9 mouse cellular contexts compared by ENCODE assay signal in the genomic region with DNA sequence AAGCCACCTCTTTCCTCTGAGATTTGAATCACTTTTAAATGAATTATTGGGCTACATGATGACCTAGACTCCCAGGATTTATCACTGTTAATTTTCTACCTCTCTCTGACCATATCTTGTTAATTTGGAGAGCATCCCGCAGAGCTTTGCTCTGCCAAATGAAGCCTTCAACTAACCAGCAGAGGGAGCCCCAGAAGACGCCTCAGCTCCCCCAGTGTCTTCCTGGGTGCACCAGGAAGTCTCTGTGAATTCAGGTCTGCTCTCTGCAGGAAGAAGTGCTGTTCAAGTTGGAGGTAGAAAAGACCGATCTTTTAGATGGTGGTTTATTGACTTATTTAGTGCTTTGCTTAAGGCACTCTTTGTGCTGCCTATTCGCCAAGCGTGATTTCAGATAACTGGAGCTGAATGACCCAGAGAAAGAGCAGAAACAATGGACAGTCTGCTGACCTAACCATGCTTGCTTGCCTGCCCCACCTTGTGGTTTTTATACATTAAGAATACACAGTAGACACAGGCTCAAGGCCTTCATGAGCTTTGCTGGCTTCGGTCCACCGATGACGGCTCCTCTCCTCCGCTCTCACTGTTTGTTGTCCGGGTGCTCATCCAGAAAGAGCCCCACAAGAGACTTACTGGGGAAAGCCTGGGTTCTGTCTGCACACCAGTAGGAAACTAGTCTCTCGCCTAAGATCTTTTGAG. TPM values are rescaled to one million over a fixed set of nuclear protein-coding genes. Genes with fewer than 3 reads are reported as not detected.
A peak's percentile ranks its signal among the peaks of the same experiment; 100 is the strongest.
DNase-seq lines count a peak whose midpoint lies in the region; ATAC-seq and TF ChIP-seq lines count a peak whose summit lies in the region.
"Had no signal": no experiment of that assay in that cellular context is flagged by ENCODE, and none has a peak within 500 bp of the region (broad histone marks: within the 10 kb centered on the region; RNA-seq: fewer than 3 reads in every experiment).

No protein-coding gene starts in this region.

- H3K4me2 ChIP-seq in liver, embryonic 11.5 days = no peak overlapping the region
- H3K4me2 ChIP-seq in forebrain, embryonic 14.5 days (ENCODE audit: low read length) = no peak overlapping the region
- no peak overlapping the region for H3K4me2 ChIP-seq in liver, postnatal 0 days (ENCODE audit: low read depth, low read length)
- H3K4me2 ChIP-seq in stomach, embryonic 14.5 days (replicated peaks; ENCODE audit: low read depth, low read length) = no peak overlapping the region

- no peaks in the 10 kb centered on the region for H3K27me3 ChIP-seq in liver, embryonic 11.5 days (replicated peaks; ENCODE audit: control insufficient read depth, insufficient read depth, low read length)
- no peaks in the 10 kb centered on the region for H3K27me3 ChIP-seq in forebrain, embryonic 14.5 days (replicated peaks; ENCODE audit: control insufficient read depth, insufficient read depth, low read length)
- no peaks in the 10 kb centered on the region for H3K27me3 ChIP-seq in liver, postnatal 0 days (ENCODE audit: insufficient read depth, low read length)
- H3K27me3 ChIP-seq in stomach, embryonic 14.5 days (ENCODE audit: control insufficient read depth, insufficient read depth, low read length) = no peaks in the 10 kb centered on the region

- H3K4me1 ChIP-seq in liver, embryonic 11.5 days (replicated peaks; ENCODE audit: control insufficient read depth, insufficient read depth, low read length) = no peaks in the 10 kb centered on the region
- H3K4me1 ChIP-seq in forebrain, embryonic 14.5 days (ENCODE audit: control insufficient read depth, insufficient read depth, low read length) = peaks cover 3% of the 10 kb centered on the region; the same call in 1 of the 2 replicates
- H3K4me1 ChIP-seq in liver, postnatal 0 days (ENCODE audit: insufficient read depth) = no peaks in the 10 kb centered on the region
- H3K4me1 ChIP-seq in stomach, embryonic 14.5 days (ENCODE audit: control insufficient read depth, insufficient read depth, low read length) = no peaks in the 10 kb centered on the region

- no peak for ATAC-seq in liver, embryonic 11.5 days (replicated peaks; ENCODE audit: low FRiP score)
- ATAC-seq in forebrain, embryonic 14.5 days = peak; percentile 67
- ATAC-seq in liver, postnatal 0 days = no peak
- ATAC-seq in stomach, embryonic 14.5 days (ENCODE audit: insufficient number of reproducible peaks, insufficient read depth, low FRiP score, low read depth) = peak; percentile 65

- no peak for TF ChIP-seq EP300 in liver, postnatal 0 days (IDR thresholded peaks at IDR 0.05; ENCODE audit: low read depth)

- H3K9ac ChIP-seq in liver, embryonic 11.5 days (ENCODE audit: low read depth, low read length) = no peak overlapping the region
- no peak overlapping the region for H3K9ac ChIP-seq in forebrain, embryonic 14.5 days (ENCODE audit: low read length)
- no peak overlapping the region for H3K9ac ChIP-seq in liver, postnatal 0 days (replicated peaks)
- H3K9ac ChIP-seq in stomach, embryonic 14.5 days (replicated peaks; ENCODE audit: low read depth, low read length) = no peak overlapping the region

- 75% methylated on average over 11 of the region's 11 CpGs for WGBS in liver, embryonic 11.5 days
- 71% methylated on average over 11 of the region's 11 CpGs for WGBS in forebrain, embryonic 14.5 days
- 68% methylated on average over 11 of the region's 11 CpGs for WGBS in liver, postnatal 0 days (ENCODE audit: insufficient replicate concordance)
- WGBS in stomach, embryonic 14.5 days = 62% methylated on average over 11 of the region's 11 CpGs

- H3K9me3 ChIP-seq in liver, embryonic 11.5 days (ENCODE audit: control insufficient read depth, low read length) = no peaks in the 10 kb centered on the region
- H3K9me3 ChIP-seq in forebrain, embryonic 14.5 days (replicated peaks; ENCODE audit: control insufficient read depth, low read length) = no peaks in the 10 kb centered on the region
- H3K9me3 ChIP-seq in liver, postnatal 0 days (ENCODE audit: low read length) = no peaks in the 10 kb centered on the region
- no peaks in the 10 kb centered on the region for H3K9me3 ChIP-seq in stomach, embryonic 14.5 days (ENCODE audit: control insufficient read depth, low read depth, low read length)

- no peak overlapping the region for H3K27ac ChIP-seq in liver, embryonic 11.5 days (ENCODE audit: low read depth, low read length)
- no peak overlapping the region for H3K27ac ChIP-seq in forebrain, embryonic 14.5 days (ENCODE audit: low read depth, low read length)
- H3K27ac ChIP-seq in liver, postnatal 0 days (ENCODE audit: low read depth) = no peak overlapping the region
- no peak overlapping the region for H3K27ac ChIP-seq in stomach, embryonic 14.5 days (ENCODE audit: low read length)

- peak; percentile 67 for TF ChIP-seq CTCF in liver, postnatal 0 days (IDR thresholded peaks at IDR 0.05; ENCODE audit: low read depth)

- DNase-seq in adrenal gland, postnatal 14 days = peak; percentile 42
- no peak for DNase-seq in adrenal gland, postnatal 4 days (ENCODE audit: low spot score in 2 of 2)
- DNase-seq in liver (peak; percentile 13), ZHBTc4 (ENCODE audit: low read depth, low spot score) (peak; percentile 62)
- DNase-seq in liver, embryonic 11.5 days (ENCODE audit: low spot score) = no peak
- peak; percentile 70 for DNase-seq in forebrain, embryonic 14.5 days (ENCODE audit: low spot score)
- peak; percentile 38 for DNase-seq in liver, postnatal 0 days

- H3K4me3 ChIP-seq in liver, embryonic 11.5 days (ENCODE audit: low read depth, low read length) = no peak overlapping the region
- no peak overlapping the region for H3K4me3 ChIP-seq in forebrain, embryonic 14.5 days (ENCODE audit: low read depth, low read length)
- no peak overlapping the region for H3K4me3 ChIP-seq in liver, postnatal 0 days (ENCODE audit: low read depth, low read length)
- H3K4me3 ChIP-seq in stomach, embryonic 14.5 days (ENCODE audit: low read depth, low read length) = no peak overlapping the region

- H3K36me3 ChIP-seq in liver, embryonic 11.5 days (ENCODE audit: control insufficient read depth, insufficient read depth, low read length) = no peaks in the 10 kb centered on the region
- no peaks in the 10 kb centered on the region for H3K36me3 ChIP-seq in forebrain, embryonic 14.5 days (ENCODE audit: control insufficient read depth, insufficient read depth, low read length)
- no peaks in the 10 kb centered on the region for H3K36me3 ChIP-seq in liver, postnatal 0 days (replicated peaks; ENCODE audit: insufficient read depth, low read length)
- H3K36me3 ChIP-seq in stomach, embryonic 14.5 days (ENCODE audit: control insufficient read depth, insufficient read depth, low read length) = no peaks in the 10 kb centered on the region

RNA-seq across cellular contexts. Expression of a gene that starts 38.9 kb away (rescaled TPM):
- total RNA-seq in adrenal gland, postnatal 14 days (2021) = 1.7 and 2.3 TPM in 2 replicates
- total RNA-seq in adrenal gland, postnatal 4 days (2021) = 1 to 10 TPM; 1.6 to 1.9 TPM
- polyA plus RNA-seq in liver, embryonic 11.5 days (2014; fragmentation: Nextera tagmentation; extraction: Ambion mirVana) = 0.04 and 0.13 TPM in 2 replicates
- 0.89 and 0.98 TPM in 2 replicates for polyA plus RNA-seq in forebrain, embryonic 14.5 days (2014; fragmentation: Nextera tagmentation; extraction: Ambion mirVana)
- polyA plus RNA-seq in liver, postnatal 0 days (2015; fragmentation: Nextera tagmentation; extraction: Ambion mirVana) = 0.02 and 0.07 TPM in 2 replicates
- polyA plus RNA-seq in stomach, embryonic 14.5 days (2014; fragmentation: Nextera tagmentation; extraction: Ambion mirVana) = 0.18 and 0.56 TPM in 2 replicates
- polyA plus RNA-seq: heart, embryonic 16.5 days had no signal

RNA-seq across cellular contexts. Expression of a gene that starts 39.1 kb away (rescaled TPM):
- 6.6 and 8.7 TPM in 2 replicates for total RNA-seq in adrenal gland, postnatal 14 days (2021)
- 10 to 100 TPM in 1 of 2 experiments, 1 to 10 TPM in 1; 9.7 to 10.7 TPM for total RNA-seq in adrenal gland, postnatal 4 days (2021)
- 14.5 and 18.5 TPM in 2 replicates for polyA plus RNA-seq in liver, embryonic 11.5 days (2014; fragmentation: Nextera tagmentation; extraction: Ambion mirVana)
- polyA plus RNA-seq in forebrain, embryonic 14.5 days (2014; fragmentation: Nextera tagmentation; extraction: Ambion mirVana) = 5.5 and 7.3 TPM in 2 replicates
- 3.1 and 3.7 TPM in 2 replicates for polyA plus RNA-seq in liver, postnatal 0 days (2015; fragmentation: Nextera tagmentation; extraction: Ambion mirVana)
- 8.4 and 10.2 TPM in 2 replicates for polyA plus RNA-seq in stomach, embryonic 14.5 days (2014; fragmentation: Nextera tagmentation; extraction: Ambion mirVana)

Comparison
In these comparisons a context has a peak if more than half of its experiments do, and no peak if none do; other contexts are left out.
1. DNase-seq: peak in adrenal gland, postnatal 14 days (single experiment), liver (single experiment), ZHBTc4 (single experiment), forebrain, embryonic 14.5 days (single experiment) and liver, postnatal 0 days (single experiment); none in adrenal gland, postnatal 4 days (0 of 2) and liver, embryonic 11.5 days (single experiment).
2. ATAC-seq: peak in forebrain, embryonic 14.5 days (single experiment) and stomach, embryonic 14.5 days (single experiment); none in liver, embryonic 11.5 days (single experiment) and liver, postnatal 0 days (single experiment).